Mouse (Mus musculus) olfactory bulb, adult 2 months (tissue): ENCODE results near the gene Ctsh.

ENCODE experiments used
- CTCF ChIP-seq: fragments of 200-500 bp; IDR thresholded peaks from 2 replicates; pipeline ENCODE4 v1.5.1; 2012; ENCODE audit warnings: low read depth, mild to moderate bottlenecking, low read length, moderate library complexity; ENCODE audit not compliant: insufficient read depth
- POLR2A ChIP-seq: fragments of 200-500 bp; IDR thresholded peaks from 2 replicates; pipeline ENCODE4 v1.6.1; 2012; ENCODE audit warnings: mild to moderate bottlenecking, low read depth, low read length, moderate library complexity; ENCODE audit not compliant: insufficient read depth

- TF ChIP-seq CTCF (no peak), POLR2A (no peak)
These were observed 29.0 kb downstream of the Ctsh start for GRCm38 (mm10) chr9:90082992-90083391.
